Comparison of ENCODE assay signal across 15 mouse cellular contexts in the genomic region with DNA sequence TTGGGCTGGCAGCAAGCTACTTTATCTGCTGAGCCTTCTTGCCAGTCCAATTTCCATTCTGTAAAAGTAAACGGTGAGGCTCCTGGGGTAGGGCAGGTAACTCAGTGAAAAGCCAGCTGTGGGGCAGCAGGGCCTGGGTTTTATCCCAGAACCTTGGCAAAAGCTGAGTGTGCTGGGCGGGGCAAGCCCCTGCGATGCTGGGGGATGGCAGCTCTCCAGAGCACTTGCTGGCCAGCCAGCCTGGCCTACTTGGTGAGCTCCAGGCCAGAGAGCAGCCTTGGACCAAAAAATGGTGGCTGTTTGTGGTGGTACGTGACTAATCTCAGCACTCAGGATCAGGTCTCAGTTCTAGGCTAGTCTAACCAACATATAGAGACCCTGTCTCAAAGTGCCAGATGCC. TPM values are rescaled to one million over a fixed set of nuclear protein-coding genes. Genes with fewer than 3 reads are reported as not detected.
DNase-seq lines count a peak whose midpoint lies in the region.
"Had no signal": no experiment of that assay in that cellular context is flagged by ENCODE, and none has a peak within 500 bp of the region (broad histone marks: within the 10 kb centered on the region; RNA-seq: fewer than 3 reads in every experiment).

No protein-coding gene starts in this region.

- peak; percentile 50 for DNase-seq in adrenal gland, postnatal 25 days
- DNase-seq in adrenal gland, adult 18-20 months (ENCODE audit: low spot score in 2 of 2), result no peak
- DNase-seq in heart, adult 18-20 months, result peak; percentile 60 to 72
- no peak for DNase-seq in heart, postnatal 4 days
- DNase-seq in 3134 (ENCODE audit: extremely low read depth, insufficient read length, low spot score), result peak; percentile 80
- peak; percentile 75 for DNase-seq in cerebellum, adult 9-10 months
- no peak for DNase-seq in urinary bladder, postnatal 36 days (ENCODE audit: low spot score in 2 of 2)
- DNase-seq in urinary bladder, adult 2 months (ENCODE audit: low spot score), result no peak
- DNase-seq: B cell, adult 2 months; kidney, adult 2 months; right cerebral cortex, postnatal 4 days; thymus, adult 18-20 months had no signal

RNA-seq across cellular contexts. Expression of a gene that starts 5.6 kb away (rescaled TPM):
- total RNA-seq in adrenal gland, postnatal 25 days (2021), result 167 and 192 TPM in 2 replicates
- 100 to 1,000 TPM; 139 to 206 TPM for total RNA-seq in adrenal gland, adult 18-20 months (2021)
- 10 to 100 TPM; 23.0 to 30.9 TPM for total RNA-seq in heart, adult 18-20 months (2021)
- 10 to 100 TPM; 35.8 to 43.2 TPM for total RNA-seq in heart, postnatal 4 days (2021)
- 59.3 and 67.0 TPM in 2 replicates for polyA plus RNA-seq in urinary bladder, adult 2 months (2012; rRNA removed)

RNA-seq across cellular contexts. Expression of a gene that starts 18.1 kb away (rescaled TPM):
- 26.5 and 28.7 TPM in 2 replicates for total RNA-seq in adrenal gland, postnatal 25 days (2021)
- total RNA-seq in adrenal gland, adult 18-20 months (2021), result 10 to 100 TPM; 19.0 to 22.8 TPM
- total RNA-seq in heart, adult 18-20 months (2021), result 10 to 100 TPM; 19.1 to 22.2 TPM
- total RNA-seq in heart, postnatal 4 days (2021), result 10 to 100 TPM; 17.8 to 20.1 TPM
- 21.9 and 25.5 TPM in 2 replicates for polyA plus RNA-seq in urinary bladder, adult 2 months (2012; rRNA removed)

RNA-seq across cellular contexts. Expression of a gene that starts 19.5 kb away (rescaled TPM):
- total RNA-seq in adrenal gland, postnatal 25 days (2021), result not detected in 2 replicates
- total RNA-seq in adrenal gland, adult 18-20 months (2021), result not detected
- not detected for total RNA-seq in heart, adult 18-20 months (2021)
- total RNA-seq in heart, postnatal 4 days (2021), result under 1 TPM; 0.14 to 0.29 TPM
- polyA plus RNA-seq in urinary bladder, adult 2 months (2012; rRNA removed), result 0.12 TPM in 2 replicates
- total RNA-seq: layer of hippocampus, postnatal 10 days; left cerebral cortex, postnatal 36 days had no signal
- polyA plus RNA-seq: midbrain, embryonic 16.5 days had no signal

RNA-seq across cellular contexts. Expression of a gene that starts 20.2 kb away (rescaled TPM):
- total RNA-seq in adrenal gland, postnatal 25 days (2021), result 17.3 and 23.3 TPM in 2 replicates
- 10 to 100 TPM; 13.6 to 13.9 TPM for total RNA-seq in adrenal gland, adult 18-20 months (2021)
- total RNA-seq in heart, adult 18-20 months (2021), result 10 to 100 TPM; 16.6 to 16.9 TPM
- total RNA-seq in heart, postnatal 4 days (2021), result 10 to 100 TPM; 13.5 to 15.4 TPM
- 22.1 and 23.9 TPM in 2 replicates for polyA plus RNA-seq in urinary bladder, adult 2 months (2012; rRNA removed)

RNA-seq across cellular contexts. Expression of a gene that starts 31.3 kb away (rescaled TPM):
- 66.0 and 70.2 TPM in 2 replicates for total RNA-seq in adrenal gland, postnatal 25 days (2021)
- total RNA-seq in adrenal gland, adult 18-20 months (2021), result 10 to 100 TPM; 64.5 to 77.9 TPM
- total RNA-seq in heart, adult 18-20 months (2021), result 10 to 100 TPM; 19.3 to 40.2 TPM
- 10 to 100 TPM; 12.8 to 13.8 TPM for total RNA-seq in heart, postnatal 4 days (2021)
- polyA plus RNA-seq in urinary bladder, adult 2 months (2012; rRNA removed), result 110 and 117 TPM in 2 replicates

Comparison
In these comparisons a context has a peak if more than half of its experiments do, and no peak if none do; other contexts are left out.
1. DNase-seq: peak in adrenal gland, postnatal 25 days (single experiment), heart, adult 18-20 months (2 of 2), 3134 (single experiment) and cerebellum, adult 9-10 months (single experiment); none in adrenal gland, adult 18-20 months (0 of 2), heart, postnatal 4 days (single experiment), urinary bladder, postnatal 36 days (0 of 2) and urinary bladder, adult 2 months (single experiment).